Mouse (Mus musculus) C2C12 (cell line): ENCODE data around the gene Fntb. TPM values are rescaled to one million over a fixed set of nuclear protein-coding genes. Genes with fewer than 3 reads are reported as not detected.

Experiments
- H3K27me3 ChIP-seq: one replicate; pipeline ENCODE4 v1.6.1; 2011; ENCODE audit not compliant: control insufficient read depth, insufficient read depth, insufficient read length
- H3K36me3 ChIP-seq: one replicate; pipeline ENCODE4 v1.6.1; 2011; ENCODE audit not compliant: control insufficient read depth, insufficient read depth
- H3K4me3 ChIP-seq: one replicate; pipeline ENCODE4 v1.5.1; 2011; ENCODE audit warnings: mild to moderate bottlenecking, control low read depth; ENCODE audit not compliant: poor library complexity, insufficient read depth, severe bottlenecking
- H3K79me2 ChIP-seq: one replicate; pipeline ENCODE4 v1.6.1; 2011; ENCODE audit not compliant: control insufficient read depth, insufficient read depth
- H3K79me3 ChIP-seq: one replicate; pipeline ENCODE4 v1.6.1; 2011; ENCODE audit warnings: low read depth, control low read depth
- H3ac ChIP-seq: one replicate; pipeline ENCODE3; 2011; ENCODE audit warnings: low read depth; ENCODE audit not compliant: control insufficient read depth, insufficient read length
- CEBPB ChIP-seq: IDR thresholded peaks from one replicate; pipeline ENCODE4 v1.6.1; 2011; ENCODE audit warnings: low read depth, mild to moderate bottlenecking, control low read depth, moderate library complexity
- CTCF ChIP-seq: IDR thresholded peaks from one replicate; pipeline ENCODE4 v1.5.1; 2011; ENCODE audit not compliant: control insufficient read depth, insufficient read depth, insufficient read length
- FOSL1 ChIP-seq: IDR thresholded peaks from one replicate; pipeline ENCODE4 v1.8.0; 2011; ENCODE audit warnings: mild to moderate bottlenecking, low read length; ENCODE audit not compliant: poor library complexity, insufficient read depth, severe bottlenecking
- MAX ChIP-seq: IDR thresholded peaks from one replicate; pipeline ENCODE4 v1.6.1; 2011; ENCODE audit warnings: mild to moderate bottlenecking, control low read depth
- MYOD1 ChIP-seq: IDR thresholded peaks from one replicate; pipeline ENCODE4 v1.6.1; 2011; ENCODE audit warnings: low read depth; ENCODE audit not compliant: control insufficient read depth, insufficient read length
- MYOG ChIP-seq: IDR thresholded peaks from one replicate; pipeline ENCODE4 v1.6.1; 2011; ENCODE audit not compliant: control insufficient read depth, insufficient read length; ENCODE audit errors: extremely low read depth
- USF1 ChIP-seq: IDR thresholded peaks from one replicate; pipeline ENCODE4 v1.6.1; 2011; ENCODE audit warnings: low read depth, mild to moderate bottlenecking, control low read depth, moderate library complexity
- polyA plus RNA-seq: library from polyadenylated mRNA; unstranded; fragments of >200 nt; fragmentation: generic; extraction: Trizol; gene quantifications from one replicate; pipeline ENCODE4 v1.2.1, GENCODE M21; 2012; ENCODE audit warnings: missing spikeins

Gene Fntb
- polyA plus RNA-seq, 1 experiment = 19.6 TPM

GRCm38 (mm10) chr12:76901508-76902294, 136.3 kb downstream of the Fntb start:
- no peak overlapping the region for H3ac ChIP-seq
- H3K27me3 ChIP-seq = no peaks in the 10 kb centered on the region
- H3K79me3 ChIP-seq = no peaks in the 10 kb centered on the region
- H3K36me3 ChIP-seq = peaks cover 6% of the 10 kb centered on the region
- no peak overlapping the region for H3K4me3 ChIP-seq
- TF ChIP-seq MYOD1 (no peak), MAX (no peak), CTCF (no peak), CEBPB (no peak), USF1 (no peak), FOSL1 (no peak), MYOG (no peak)
- H3K79me2 ChIP-seq = no peaks in the 10 kb centered on the region

- Histone ChIP-seq H3K4me3 (no peak overlapping the region), H3ac (no peak overlapping the region), H3K27me3 (no peaks in the 10 kb centered on the region), H3K79me2 (no peaks in the 10 kb centered on the region), H3K36me3 (no peaks in the 10 kb centered on the region), H3K79me3 (no peaks in the 10 kb centered on the region)
- TF ChIP-seq MYOG (no peak), FOSL1 (no peak)
These were observed 140.9 kb downstream of the Fntb start for GRCm38 (mm10) chr12:76906278-76906677.

- Histone ChIP-seq H3ac (no peak overlapping the region), H3K79me3 (no peaks in the 10 kb centered on the region), H3K79me2 (no peaks in the 10 kb centered on the region), H3K27me3 (no peaks in the 10 kb centered on the region), H3K36me3 (peaks cover 3% of the 10 kb centered on the region), H3K4me3 (no peak overlapping the region)
- no peak for TF ChIP-seq MYOG
These were observed 143.8 kb downstream of the Fntb start for GRCm38 (mm10) chr12:76909218-76909617.

- TF ChIP-seq CEBPB (no peak), MYOG (no peak), FOSL1 (no peak), CTCF (no peak), MAX (no peak), MYOD1 (no peak), USF1 (no peak)
- H3K79me3 ChIP-seq = no peaks in the 10 kb centered on the region
- H3K36me3 ChIP-seq = peaks cover 3% of the 10 kb centered on the region
- H3K27me3 ChIP-seq = no peaks in the 10 kb centered on the region
- no peaks in the 10 kb centered on the region for H3K79me2 ChIP-seq
- no peak overlapping the region for H3ac ChIP-seq
- H3K4me3 ChIP-seq = no peak overlapping the region
These were observed 145.0 kb downstream of the Fntb start for GRCm38 (mm10) chr12:76910258-76910940.

- Histone ChIP-seq H3K79me2 (no peaks in the 10 kb centered on the region), H3K36me3 (peaks cover 3% of the 10 kb centered on the region), H3ac (no peak overlapping the region), H3K4me3 (no peak overlapping the region), H3K27me3 (no peaks in the 10 kb centered on the region), H3K79me3 (no peaks in the 10 kb centered on the region)
- TF ChIP-seq USF1 = no peak
- no peak for TF ChIP-seq MAX
- TF ChIP-seq CEBPB = no peak
- no peak for TF ChIP-seq MYOG
- no peak for TF ChIP-seq FOSL1
- TF ChIP-seq MYOD1 = no peak
These were observed 145.9 kb downstream of the Fntb start for GRCm38 (mm10) chr12:76911171-76911726.

- Histone ChIP-seq H3K79me3 (no peaks in the 10 kb centered on the region), H3K36me3 (peaks cover 3% of the 10 kb centered on the region), H3K27me3 (no peaks in the 10 kb centered on the region), H3K79me2 (no peaks in the 10 kb centered on the region), H3ac (no peak overlapping the region), H3K4me3 (no peak overlapping the region)
- TF ChIP-seq CTCF (no peak), MYOD1 (no peak), FOSL1 (no peak), CEBPB (no peak), USF1 (no peak), MYOG (no peak), MAX (no peak)
These were observed 146.8 kb downstream of the Fntb start for GRCm38 (mm10) chr12:76912193-76912592.
